Mouse (Mus musculus): ENCODE measurements around the gene Pappa2.

Pappa2 gene

GRCm38 (mm10) chr1:158910661-158911060, 69.6 kb downstream of the Pappa2 start:
- DNase-seq (ENCODE audit: low read depth, low spot score) = no peak

GRCm38 (mm10) chr1:158897339-158897738, 83.0 kb downstream of the Pappa2 start:
- no peak for DNase-seq (ENCODE audit: low read depth, low spot score)

GRCm38 (mm10) chr1:158894441-158894840, 85.8 kb downstream of the Pappa2 start:
- DNase-seq (ENCODE audit: low read depth, low spot score) = no peak

GRCm38 (mm10) chr1:158875487-158875886, 104.8 kb downstream of the Pappa2 start:
- no peak for DNase-seq (ENCODE audit: low read depth, low spot score)

GRCm38 (mm10) chr1:158874552-158875077, 105.7 kb downstream of the Pappa2 start:
- DNase-seq (ENCODE audit: low read depth, low spot score) = no peak

- no peak for DNase-seq (ENCODE audit: low read depth, low spot score)
These were observed 106.7 kb downstream of the Pappa2 start for GRCm38 (mm10) chr1:158873631-158874030.

- DNase-seq (ENCODE audit: low read depth, low spot score) = no peak
These were observed 108.9 kb downstream of the Pappa2 start for GRCm38 (mm10) chr1:158871401-158871800.

- DNase-seq (ENCODE audit: low read depth, low spot score) = no peak
These were observed 120.1 kb downstream of the Pappa2 start for GRCm38 (mm10) chr1:158860190-158860589.

- DNase-seq (ENCODE audit: low read depth, low spot score) = no peak
These were observed 126.1 kb downstream of the Pappa2 start for GRCm38 (mm10) chr1:158853936-158854882.

- DNase-seq (ENCODE audit: low read depth, low spot score) = no peak
These were observed 127.3 kb downstream of the Pappa2 start for GRCm38 (mm10) chr1:158852836-158853567.

- DNase-seq (ENCODE audit: low read depth, low spot score) = no peak
These were observed 129.8 kb downstream of the Pappa2 start for GRCm38 (mm10) chr1:158850459-158850858.

GRCm38 (mm10) chr1:158844604-158845003, 135.7 kb downstream of the Pappa2 start:
- DNase-seq (ENCODE audit: low read depth, low spot score) = peak; percentile 61

GRCm38 (mm10) chr1:158837151-158837550, 143.1 kb downstream of the Pappa2 start:
- no peak for DNase-seq (ENCODE audit: low read depth, low spot score)

- DNase-seq (ENCODE audit: low read depth, low spot score) = no peak
These were observed 150.1 kb downstream of the Pappa2 start for GRCm38 (mm10) chr1:158830152-158830551.

- no peak for DNase-seq (ENCODE audit: low read depth, low spot score)
These were observed 152.4 kb downstream of the Pappa2 start for GRCm38 (mm10) chr1:158827931-158828330.

GRCm38 (mm10) chr1:158819676-158820075, 160.6 kb downstream of the Pappa2 start:
- no peak for DNase-seq (ENCODE audit: low read depth, low spot score)

- no peak for DNase-seq (ENCODE audit: low read depth, low spot score)
These were observed 163.8 kb downstream of the Pappa2 start for GRCm38 (mm10) chr1:158816479-158816878.

- no peak for DNase-seq (ENCODE audit: low read depth, low spot score)
These were observed 168.4 kb downstream of the Pappa2 start for GRCm38 (mm10) chr1:158811887-158812286.

GRCm38 (mm10) chr1:158775486-158775885, 204.8 kb downstream of the Pappa2 start:
- DNase-seq (ENCODE audit: low read depth, low spot score) = no peak

GRCm38 (mm10) chr1:158773102-158773501, 207.2 kb downstream of the Pappa2 start:
- DNase-seq (ENCODE audit: low read depth, low spot score) = no peak

GRCm38 (mm10) chr1:158770756-158771155, 209.5 kb downstream of the Pappa2 start:
- no peak for DNase-seq (ENCODE audit: low read depth, low spot score)

- DNase-seq (ENCODE audit: low read depth, low spot score) = no peak
These were observed 210.1 kb downstream of the Pappa2 start for GRCm38 (mm10) chr1:158770036-158770655.
